Mouse (Mus musculus) adipocyte (in vitro differentiated cells): ENCODE results near the gene Armc5.
A peak's percentile ranks its signal among the peaks of the same experiment; 100 is the strongest.

ENCODE experiments used
- DNase-seq: peaks from one replicate; pipeline ENCODE4 v3.0.0-alpha.2; 2016; ENCODE audit warnings: low spot score

The Armc5 gene

GRCm38 (mm10) chr7:128246496-128247391, 9.6 kb downstream of the Armc5 start, which contains the start of gene Tgfb1i1:
TSS of gene Tgfb1i1 (plus strand) at chr7:128246812.
- DNase-seq: peak; percentile 54

- DNase-seq: peak; percentile 89
These were observed 10.3 kb downstream of the Armc5 start for GRCm38 (mm10) chr7:128247443-128247842.

- no peak for DNase-seq
These were observed 11.2 kb downstream of the Armc5 start for GRCm38 (mm10) chr7:128248081-128249042.

- DNase-seq: no peak
These were observed 12.9 kb downstream of the Armc5 start for GRCm38 (mm10) chr7:128249998-128250397.

GRCm38 (mm10) chr7:128251946-128252345, 14.8 kb downstream of the Armc5 start:
- DNase-seq: no peak

GRCm38 (mm10) chr7:128252609-128253008, 15.5 kb downstream of the Armc5 start:
- DNase-seq: no peak

GRCm38 (mm10) chr7:128254978-128255377, 17.8 kb downstream of the Armc5 start:
- no peak for DNase-seq

- no peak for DNase-seq
These were observed 18.6 kb downstream of the Armc5 start for GRCm38 (mm10) chr7:128255757-128256156.

- DNase-seq: no peak
These were observed 19.7 kb downstream of the Armc5 start for GRCm38 (mm10) chr7:128256783-128257334.

GRCm38 (mm10) chr7:128265411-128265810, 28.3 kb downstream of the Armc5 start, which contains the start of gene Slc5a2:
TSS of gene Slc5a2 (plus strand) at chr7:128265657.
- DNase-seq: no peak

- DNase-seq: no peak
These were observed 28.9 kb downstream of the Armc5 start for GRCm38 (mm10) chr7:128266056-128266455.

GRCm38 (mm10) chr7:128267391-128267790, 30.2 kb downstream of the Armc5 start:
- no peak for DNase-seq

GRCm38 (mm10) chr7:128267813-128268212, 30.7 kb downstream of the Armc5 start:
- no peak for DNase-seq

- no peak for DNase-seq
These were observed 33.3 kb downstream of the Armc5 start for GRCm38 (mm10) chr7:128270431-128270850.

- DNase-seq: no peak
These were observed 34.4 kb downstream of the Armc5 start for GRCm38 (mm10) chr7:128271496-128271895.

GRCm38 (mm10) chr7:128276051-128276450, 38.9 kb downstream of the Armc5 start:
- DNase-seq: no peak

- DNase-seq: no peak
These were observed 42.6 kb downstream of the Armc5 start for GRCm38 (mm10) chr7:128279750-128280149.

GRCm38 (mm10) chr7:128281765-128282164, 44.6 kb downstream of the Armc5 start:
- no peak for DNase-seq

- DNase-seq: peak; percentile 33
These were observed 45.5 kb downstream of the Armc5 start for GRCm38 (mm10) chr7:128282532-128283244.

GRCm38 (mm10) chr7:128284047-128284446, 46.9 kb downstream of the Armc5 start:
- DNase-seq: no peak

- no peak for DNase-seq
These were observed 47.9 kb downstream of the Armc5 start for GRCm38 (mm10) chr7:128285060-128285459.
